Mouse (Mus musculus) heart, postnatal 0 days (tissue): ENCODE measurements around the gene 1700088E04Rik.

ENCODE experiments used
- CTCF ChIP-seq: IDR thresholded peaks from 2 replicates; pipeline ENCODE4 v1.5.1; 2016; ENCODE audit warnings: antibody characterized with exemption, control low read depth, low read depth
- EP300 ChIP-seq: IDR thresholded peaks from 2 replicates; pipeline ENCODE4 v1.6.1; 2016; ENCODE audit warnings: antibody characterized with exemption, low read depth

GRCm38 (mm10) chr15:79185213-79185612, 44.2 kb upstream of the 1700088E04Rik start:
- TF ChIP-seq CTCF: no peak
- TF ChIP-seq EP300: no peak
